Mouse (Mus musculus) 3134 (cell line): ENCODE measurements at regions not wholly inside any gene's neighbourhood (a gene's known extent, or its start where the extent isn't known, plus 50 kb on each side); places are given as distances from the start of the nearest gene placed in this dataset.
A peak's percentile ranks its signal among the peaks of the same experiment; 100 is the strongest.

Experiments used
- DNase-seq: peaks from one replicate; pipeline ENCODE4 v3.0.0-alpha.2; 2011; ENCODE audit warnings: low spot score; ENCODE audit not compliant: insufficient read length; ENCODE audit errors: extremely low read depth

DNA sequence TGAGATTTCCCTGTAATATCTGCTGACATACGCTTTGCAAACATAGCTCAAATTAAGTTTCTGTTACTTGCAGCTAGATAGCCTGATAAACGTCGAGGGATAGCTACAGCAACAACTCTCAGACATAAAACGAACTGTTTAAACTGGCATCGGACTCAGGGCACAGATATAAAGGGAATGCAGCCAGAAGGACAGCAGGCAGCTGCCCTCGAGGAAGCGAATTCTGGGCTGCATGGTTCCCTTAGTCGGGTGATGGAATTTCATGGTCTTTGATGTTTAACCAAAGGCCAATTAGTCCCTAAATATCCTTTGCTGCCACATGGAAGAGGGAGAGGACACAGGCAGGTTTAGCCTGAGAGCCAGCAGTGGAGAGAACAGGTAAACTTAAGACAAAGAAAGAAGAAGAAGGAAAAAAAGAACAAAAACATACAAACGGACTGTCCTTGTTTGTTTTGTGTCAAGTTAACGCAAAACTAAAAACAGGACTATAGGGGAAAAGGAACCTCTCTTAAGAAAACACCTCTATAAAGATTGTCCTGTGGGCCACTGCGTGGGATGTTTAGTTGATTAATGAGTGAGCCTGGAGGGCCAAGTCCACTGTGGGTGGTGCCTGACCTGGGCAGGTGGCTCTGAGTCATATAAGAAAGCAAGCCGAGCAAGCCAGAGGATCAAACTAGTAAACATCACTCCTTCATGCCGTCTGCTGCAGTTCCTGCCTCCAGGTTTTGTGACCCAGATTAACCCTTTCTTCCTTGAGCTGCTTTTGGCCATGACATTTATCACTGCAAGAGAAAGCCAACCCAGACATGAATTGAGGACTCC, 255.5 kb downstream of the Gm4791 start:
- DNase-seq, result no peak

GRCm38 (mm10) chr9:47265946-47266490, 264.0 kb upstream of the Cadm1 start:
- no peak for DNase-seq

- no peak for DNase-seq
Observed at GRCm38 (mm10) chr9:47276303-47277005, 253.5 kb upstream of the Cadm1 start.

DNA sequence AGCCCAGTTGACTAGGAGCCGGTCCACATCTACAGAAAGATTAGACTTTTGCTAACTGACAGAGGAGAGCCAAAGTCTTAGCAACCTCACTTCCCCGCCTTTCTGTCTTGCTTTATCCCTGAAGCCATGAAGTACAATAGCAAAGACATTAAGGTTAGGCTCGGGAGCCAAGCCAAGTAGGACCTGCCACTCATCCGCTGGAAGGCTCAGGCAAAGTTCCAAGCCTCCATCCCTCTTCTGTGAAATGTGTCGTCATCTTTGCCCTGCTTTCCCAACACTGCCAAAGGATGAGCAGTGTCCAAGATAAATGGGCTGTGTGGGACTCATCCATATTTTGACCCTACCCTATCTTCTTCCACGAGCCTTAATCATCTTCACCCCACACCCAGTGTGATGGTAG, 250.6 kb upstream of the Cadm1 start:
- no peak for DNase-seq

GRCm38 (mm10) chr9:47280146-47280545, 249.8 kb upstream of the Cadm1 start:
- DNase-seq, result no peak

- no peak for DNase-seq
Observed at GRCm38 (mm10) chr9:47280598-47280997, 249.4 kb upstream of the Cadm1 start.

GRCm38 (mm10) chr9:47283746-47284455, 246.1 kb upstream of the Cadm1 start:
- peak; percentile 56 for DNase-seq

DNA sequence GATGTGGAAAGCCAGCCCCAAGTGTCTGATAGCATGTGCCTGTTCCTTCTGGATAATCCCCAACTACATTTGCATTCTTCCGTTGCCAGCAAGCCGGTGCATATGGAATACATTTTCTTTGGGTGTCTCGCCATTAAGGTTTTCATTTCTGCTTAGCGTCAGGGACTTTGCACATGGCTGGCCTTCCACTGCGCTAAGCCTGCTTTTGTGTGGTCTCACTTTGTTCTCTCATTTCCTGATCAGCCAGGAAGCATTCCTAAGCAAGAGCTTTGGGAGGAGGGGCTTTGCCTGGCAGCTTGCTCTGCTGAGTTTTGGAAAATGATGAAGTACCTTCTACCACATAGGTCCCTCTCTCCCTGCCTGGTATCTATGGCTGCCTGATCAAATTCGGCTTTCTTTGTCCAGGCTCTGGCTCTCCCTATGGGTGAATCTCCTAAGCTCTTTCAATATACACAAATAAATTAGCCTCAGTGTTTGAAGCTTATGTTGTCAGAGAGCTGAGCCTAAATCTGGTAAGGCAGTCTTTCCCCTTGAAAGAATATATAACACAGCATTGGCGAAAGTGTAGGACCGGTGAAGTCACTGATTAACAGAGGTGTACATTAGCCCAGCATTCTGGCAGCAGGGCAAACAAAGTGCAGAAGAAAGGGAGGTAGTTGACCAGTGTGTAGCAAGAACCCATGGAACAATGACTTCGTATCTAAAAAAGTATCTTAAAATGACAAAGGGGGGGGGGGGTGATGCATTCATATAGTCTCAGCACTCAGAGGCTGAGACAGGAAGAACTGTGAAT, 242.8 kb upstream of the Cadm1 start:
- DNase-seq, result no peak

GRCm38 (mm10) chr9:47288587-47289199, 241.3 kb upstream of the Cadm1 start:
- no peak for DNase-seq

- no peak for DNase-seq
Observed at GRCm38 (mm10) chr9:47300633-47301032, 229.3 kb upstream of the Cadm1 start.

DNA sequence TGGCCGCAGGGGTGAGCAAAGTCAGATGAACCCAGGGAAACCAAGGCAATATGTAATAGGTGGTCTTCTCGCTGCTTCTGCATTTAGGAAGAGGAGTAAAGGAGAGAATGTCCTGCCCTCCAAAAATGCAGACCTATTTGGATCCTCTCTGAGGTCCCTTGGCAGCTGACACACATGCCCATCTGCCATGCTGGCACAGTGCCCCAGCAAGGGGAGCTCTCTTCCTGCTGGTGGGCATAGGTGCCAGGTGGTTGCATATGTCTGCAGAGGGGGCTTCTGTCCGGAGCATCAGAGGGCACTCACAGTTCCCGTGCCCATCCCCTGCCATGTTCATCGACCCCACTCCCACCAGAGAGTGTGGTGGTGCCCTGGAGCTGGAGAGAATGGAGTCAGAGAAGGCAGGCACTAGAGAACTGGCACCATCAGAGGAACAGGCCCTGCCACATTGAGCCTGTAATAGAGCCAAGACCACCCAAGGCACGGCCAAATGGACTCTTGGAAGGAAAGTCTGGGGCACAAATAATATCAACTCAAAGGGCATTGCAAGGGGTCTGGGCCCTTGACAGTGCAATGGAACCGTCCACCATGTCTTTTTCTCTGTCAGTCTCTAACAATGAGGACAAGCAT, 222.7 kb upstream of the Cadm1 start:
- DNase-seq, result no peak

DNA sequence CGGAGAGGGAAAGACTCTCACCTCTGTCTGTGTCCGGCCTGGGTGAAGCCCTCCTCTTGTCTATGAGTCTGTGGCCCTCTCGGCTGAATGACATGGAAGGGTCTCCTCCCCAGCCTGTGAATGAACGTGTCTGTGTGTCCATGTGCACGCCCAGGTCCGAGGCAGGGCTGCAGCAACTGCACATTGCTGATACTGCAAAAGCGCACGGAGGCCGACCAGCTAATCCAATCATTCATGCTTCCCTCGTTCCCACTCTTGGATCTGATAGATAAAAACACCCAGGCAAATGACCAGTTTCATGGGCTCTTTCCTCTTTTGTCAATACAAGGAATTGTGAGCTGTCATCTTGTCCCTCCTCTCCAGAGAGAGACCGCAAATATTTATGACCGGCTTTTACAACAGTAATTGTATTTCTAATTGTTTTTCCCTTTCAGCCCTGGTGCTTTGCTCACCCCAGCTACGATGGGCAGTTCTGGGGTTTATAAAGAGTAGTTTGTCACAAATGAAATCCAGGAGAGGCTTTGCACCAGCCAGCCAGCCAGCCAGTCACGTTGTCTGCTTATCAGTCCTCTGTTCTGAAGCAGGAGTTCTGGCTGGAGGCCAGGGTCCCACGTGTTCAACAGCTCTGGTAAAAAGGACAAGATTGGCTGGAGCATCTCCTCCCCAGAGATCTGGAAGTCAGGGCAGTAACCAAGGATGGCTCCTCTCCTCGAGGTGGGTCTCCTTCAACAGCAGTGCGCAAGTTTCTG, 222.0 kb upstream of the Cadm1 start:
- DNase-seq, result no peak

GRCm38 (mm10) chr9:47313433-47313832, 216.5 kb upstream of the Cadm1 start:
- DNase-seq, result no peak

DNA sequence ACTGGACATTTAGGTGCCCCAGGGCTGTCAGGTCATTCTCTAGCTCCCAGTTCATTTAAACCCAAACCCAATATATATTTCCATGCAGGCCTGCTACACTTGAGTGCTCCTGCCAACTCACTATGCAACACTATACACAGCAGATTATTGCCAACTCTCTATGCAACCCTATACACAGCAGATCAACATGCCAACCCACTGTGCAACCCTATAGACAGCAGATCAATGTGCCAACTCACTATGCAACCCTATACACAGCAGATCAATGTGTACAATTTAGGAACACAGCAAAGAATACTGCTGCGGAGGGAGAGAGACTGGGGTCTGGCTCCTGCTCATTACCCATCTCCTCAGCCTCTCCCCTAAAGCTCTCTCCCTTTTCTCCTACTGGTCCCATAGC, 215.7 kb upstream of the Cadm1 start:
- no peak for DNase-seq

- DNase-seq, result no peak
Observed at GRCm38 (mm10) chr9:47320345-47320744, 209.6 kb upstream of the Cadm1 start.

GRCm38 (mm10) chr9:47321106-47321789, 208.7 kb upstream of the Cadm1 start:
- no peak for DNase-seq

- no peak for DNase-seq
Observed at GRCm38 (mm10) chr9:47322293-47322692, 207.7 kb upstream of the Cadm1 start.

DNA sequence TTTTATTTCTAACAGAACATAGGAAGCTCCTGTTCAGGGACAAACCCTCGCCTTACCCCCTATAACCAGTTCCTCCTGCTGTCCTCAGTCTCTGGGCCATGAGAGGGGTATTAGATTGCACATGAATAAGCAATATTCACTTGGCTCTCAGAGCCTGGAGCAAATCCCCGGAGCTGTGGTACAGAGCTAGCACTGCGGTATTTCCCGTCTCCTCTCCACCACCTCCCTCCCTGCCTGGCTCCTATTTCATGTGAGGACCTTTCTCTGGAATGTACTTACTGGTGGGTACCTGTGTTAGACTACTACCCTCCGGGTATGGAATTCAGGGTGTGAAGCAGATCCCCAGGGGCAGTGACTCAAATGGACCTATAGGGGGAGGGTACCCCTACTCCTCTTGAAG, 206.9 kb upstream of the Cadm1 start:
- DNase-seq, result no peak
